Mouse (Mus musculus) embryonic fibroblast, embryonic 13.5 days (primary cell): ENCODE data around the gene Pde4d. TPM values are rescaled to one million over a fixed set of nuclear protein-coding genes. Genes with fewer than 3 reads are reported as not detected.

Experiments
- H3K27ac ChIP-seq: 2 replicates; pipeline ENCODE4 v1.5.1; 2012; ENCODE audit warnings: low read length, control low read depth, inconsistent platforms; ENCODE audit not compliant: insufficient read depth
- H3K4me1 ChIP-seq: 2 replicates; pipeline ENCODE4 v1.6.1; 2011; ENCODE audit warnings: low read length; ENCODE audit not compliant: control insufficient read depth, insufficient read depth
- H3K4me3 ChIP-seq: 2 replicates; pipeline ENCODE4 v1.5.1; 2011; ENCODE audit warnings: mild to moderate bottlenecking, control low read depth, low read length; ENCODE audit not compliant: insufficient read depth
- CTCF ChIP-seq: IDR thresholded peaks from 2 replicates; pipeline ENCODE4 v1.5.1; 2011; ENCODE audit warnings: mild to moderate bottlenecking, control low read depth, low read length, moderate library complexity, borderline replicate concordance; ENCODE audit not compliant: insufficient read depth
- POLR2A ChIP-seq: IDR thresholded peaks from 2 replicates; pipeline ENCODE4 v1.6.1; 2011; ENCODE audit warnings: low read depth, mild to moderate bottlenecking, control low read depth, low read length, moderate library complexity
- polyA plus RNA-seq: library from polyadenylated mRNA; stranded (reverse); fragments of >200 nt; gene quantifications from 2 replicates; pipeline ENCODE4 v1.2.4, GENCODE M21; 2011; ENCODE audit warnings: low read depth; ENCODE audit not compliant: missing spikeins, insufficient read length

The Pde4d gene
- polyA plus RNA-seq, 1 experiment: 26.9 TPM

GRCm38 (mm10) chr13:109518194-109518593 lies 1068.4 kb downstream of the Pde4d start:
- Histone ChIP-seq H3K4me3 (no peak overlapping the region), H3K27ac (no peak overlapping the region), H3K4me1 (no peaks in the 10 kb centered on the region)
- TF ChIP-seq POLR2A (no peak), CTCF (no peak)

- no peak for TF ChIP-seq CTCF
- TF ChIP-seq POLR2A: no peak
- H3K27ac ChIP-seq: no peak overlapping the region
- no peaks in the 10 kb centered on the region for H3K4me1 ChIP-seq
- no peak overlapping the region for H3K4me3 ChIP-seq
Observed at GRCm38 (mm10) chr13:109519485-109519884, 1069.7 kb downstream of the Pde4d start.

GRCm38 (mm10) chr13:109519966-109520646 lies 1070.4 kb downstream of the Pde4d start:
- H3K4me3 ChIP-seq: no peak overlapping the region
- no peak for TF ChIP-seq CTCF
- H3K4me1 ChIP-seq: no peaks in the 10 kb centered on the region
- no peak overlapping the region for H3K27ac ChIP-seq

- Histone ChIP-seq H3K4me1 (peaks cover 6% of the 10 kb centered on the region), H3K4me3 (no peak overlapping the region), H3K27ac (no peak overlapping the region)
- TF ChIP-seq CTCF (no peak), POLR2A (no peak)
Observed at GRCm38 (mm10) chr13:109533838-109534523, 1084.2 kb downstream of the Pde4d start.

- Histone ChIP-seq H3K4me3 (no peak overlapping the region), H3K4me1 (peaks cover 7% of the 10 kb centered on the region), H3K27ac (no peak overlapping the region)
- TF ChIP-seq CTCF (no peak), POLR2A (no peak)
Observed at GRCm38 (mm10) chr13:109534709-109535284, 1085.0 kb downstream of the Pde4d start.

GRCm38 (mm10) chr13:109536636-109537035 lies 1086.9 kb downstream of the Pde4d start:
- Histone ChIP-seq H3K27ac (peak overlapping the region; percentile 22; the same call in 1 of the 2 replicates), H3K4me1 (peaks cover 8% of the 10 kb centered on the region), H3K4me3 (no peak overlapping the region)
- no peak for TF ChIP-seq POLR2A

- no peak overlapping the region for H3K4me3 ChIP-seq
- no peak overlapping the region for H3K27ac ChIP-seq
- TF ChIP-seq CTCF (no peak), POLR2A (no peak)
- peaks cover 8% of the 10 kb centered on the region for H3K4me1 ChIP-seq
Observed at GRCm38 (mm10) chr13:109539371-109539770, 1089.6 kb downstream of the Pde4d start.

- Histone ChIP-seq H3K4me3 (no peak overlapping the region), H3K27ac (no peak overlapping the region), H3K4me1 (0 out of 2 replicates have a peak, but pooled peaks cover 2% of the 10 kb centered on the region)
- TF ChIP-seq POLR2A (no peak), CTCF (no peak)
Observed at GRCm38 (mm10) chr13:109544646-109545045, 1094.9 kb downstream of the Pde4d start.

GRCm38 (mm10) chr13:109546337-109546736 lies 1096.6 kb downstream of the Pde4d start:
- no peaks in the 10 kb centered on the region for H3K4me1 ChIP-seq
- TF ChIP-seq CTCF (no peak), POLR2A (no peak)
- H3K4me3 ChIP-seq: 0 out of 2 replicates have a peak overlapping the region, but pooled peaks have one; percentile 10
- H3K27ac ChIP-seq: no peak overlapping the region

- no peak for TF ChIP-seq POLR2A
- TF ChIP-seq CTCF: no peak
- Histone ChIP-seq H3K4me3 (no peak overlapping the region), H3K27ac (no peak overlapping the region), H3K4me1 (no peaks in the 10 kb centered on the region)
Observed at GRCm38 (mm10) chr13:109547006-109547587, 1097.3 kb downstream of the Pde4d start.
